Mouse (Mus musculus) lung, embryonic 15.5 days (tissue): ENCODE data around the gene Sdf2l1. TPM values are rescaled to one million over a fixed set of nuclear protein-coding genes. Genes with fewer than 3 reads are reported as not detected.

Source experiments
- ATAC-seq: fragments of 200-750 bp; cut with Nextera tagmentation; 2 replicates; pipeline ENCODE4 v1.8.0; 2017; ENCODE audit warnings: moderate number of reproducible peaks, borderline replicate concordance; ENCODE audit not compliant: low FRiP score, low TSS enrichment; ENCODE audit errors: extremely low read depth
- H3K27ac ChIP-seq: fragments of 300-500 bp; sonication (generic); 2 replicates; pipeline ENCODE4 v1.5.1; 2015; ENCODE audit warnings: moderate library complexity, mild to moderate bottlenecking, inconsistent platforms
- H3K27me3 ChIP-seq: fragments of 300-500 bp; sonication (generic); 2 replicates; pipeline ENCODE4 v1.6.1; 2015; ENCODE audit warnings: inconsistent platforms
- H3K36me3 ChIP-seq: fragments of 300-500 bp; sonication (generic); 2 replicates; pipeline ENCODE4 v1.6.1; 2015; ENCODE audit warnings: inconsistent platforms
- H3K4me1 ChIP-seq: fragments of 300-500 bp; sonication (generic); 2 replicates; pipeline ENCODE4 v1.6.1; 2015; ENCODE audit warnings: inconsistent platforms
- H3K4me2 ChIP-seq: fragments of 300-500 bp; sonication (generic); 2 replicates; pipeline ENCODE4 v1.6.1; 2015; ENCODE audit warnings: inconsistent platforms, mild to moderate bottlenecking, moderate library complexity
- H3K4me3 ChIP-seq: fragments of 300-500 bp; sonication (generic); 2 replicates; pipeline ENCODE4 v1.5.1; 2015; ENCODE audit warnings: mild to moderate bottlenecking, inconsistent platforms
- H3K9ac ChIP-seq: fragments of 300-500 bp; sonication (generic); 2 replicates; pipeline ENCODE4 v1.6.1; 2015; ENCODE audit warnings: inconsistent platforms
- H3K9me3 ChIP-seq: fragments of 300-500 bp; sonication (generic); 2 replicates; pipeline ENCODE4 v1.6.1; 2016; ENCODE audit warnings: inconsistent platforms
- WGBS: fragments of 180-500 bp; shearing (Covaris S2); methylation state at CpG from one replicate; pipeline ENCODE4 v1.1.7; 2015; 5-methylcytosine and 5-hydroxymethylcytosine counted together
- polyA plus RNA-seq: library from polyadenylated mRNA; unstranded; fragments of >200 nt; fragmentation: Nextera tagmentation; extraction: Ambion mirVana; gene quantifications from 2 replicates; pipeline ENCODE4 v1.2.1, GENCODE M21; 2015

Sdf2l1 gene
- polyA plus RNA-seq, 1 experiment from 2014 or later, result 105 TPM

DNA sequence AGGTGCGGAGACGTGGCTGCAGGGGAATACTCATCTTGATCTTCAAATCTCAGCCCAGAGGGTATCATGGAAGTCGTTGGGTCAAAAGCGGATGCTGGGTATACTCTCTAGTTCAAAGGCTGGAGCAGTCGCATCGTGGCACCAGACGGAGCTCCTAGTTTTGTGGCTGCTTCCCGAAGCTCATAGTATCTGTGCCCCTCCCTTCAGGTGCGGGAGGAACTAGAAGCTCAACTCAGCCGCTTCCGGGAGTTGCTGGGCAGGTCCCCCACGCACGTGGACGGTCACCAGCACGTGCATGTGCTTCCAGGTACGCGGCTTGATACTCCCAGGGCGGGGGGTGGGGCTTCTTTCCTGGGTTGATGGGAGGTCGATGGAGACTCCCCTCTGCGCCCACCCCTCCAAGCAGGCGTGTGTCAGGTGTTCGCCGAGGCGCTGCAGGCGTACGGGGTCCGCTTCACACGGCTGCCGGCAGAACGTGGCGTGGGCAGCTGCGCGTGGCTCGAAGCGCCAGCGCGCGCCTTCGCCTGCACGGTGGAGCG lies 15.3 kb upstream of the Sdf2l1 start:
- Histone ChIP-seq H3K4me2 (peak overlapping the region; percentile 100), H3K9ac (peak overlapping the region; percentile 46), H3K36me3 (peaks cover 10% of the 10 kb centered on the region; the same call in 1 of the 2 replicates), H3K27me3 (no peaks in the 10 kb centered on the region; the same call in 1 of the 2 replicates), H3K4me1 (peaks cover 16% of the 10 kb centered on the region), H3K4me3 (peak overlapping the region; percentile 61), H3K27ac (no peak overlapping the region), H3K9me3 (no peaks in the 10 kb centered on the region)
- under 1% methylated on average over 41 of the region's 41 CpGs for WGBS
- ATAC-seq, result peak; percentile 25; the same call in 1 of the 2 replicates

GRCm38 (mm10) chr16:17146772-17147235 lies 14.6 kb upstream of the Sdf2l1 start, which contains the start of gene Ccdc116:
Ccdc116 (minus strand) TSS chr16:17147229.
- peak within 1 kb of the TSS; percentile 46 for H3K9ac ChIP-seq
- H3K27me3 ChIP-seq, result no peaks in the 10 kb centered on the region; the same call in 1 of the 2 replicates
- H3K4me2 ChIP-seq, result peak within 1 kb of the TSS; percentile 100
- H3K36me3 ChIP-seq, result peaks cover 4% of the 10 kb centered on the region; the same call in 1 of the 2 replicates
- peaks cover 16% of the 10 kb centered on the region for H3K4me1 ChIP-seq
- peak within 1 kb of the TSS; percentile 61 for H3K4me3 ChIP-seq
- H3K27ac ChIP-seq, result no peak within 1 kb of the TSS
- under 1% methylated on average over 34 of the region's 34 CpGs for WGBS
- peak; percentile 85 for ATAC-seq
- no peaks in the 10 kb centered on the region for H3K9me3 ChIP-seq

DNA sequence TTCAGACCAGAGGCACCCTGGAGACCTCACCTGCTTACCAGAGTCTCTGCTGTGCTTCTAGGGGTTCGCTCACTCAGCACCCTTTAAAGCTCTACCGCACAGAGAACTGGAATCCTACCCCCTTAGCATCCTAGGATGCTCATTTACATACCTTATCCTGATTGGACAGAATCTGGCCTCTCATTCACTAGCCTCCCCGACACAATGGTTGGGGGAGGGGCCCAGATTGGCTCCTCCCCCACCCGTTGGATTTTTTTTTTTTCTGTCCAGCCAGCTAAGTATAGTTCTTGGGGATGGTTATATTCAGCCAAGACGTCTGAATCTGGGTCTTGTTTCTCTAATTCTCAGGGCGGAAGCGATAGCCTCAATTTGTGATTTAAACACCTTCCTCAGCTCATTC lies 12.2 kb upstream of the Sdf2l1 start, which contains the start of gene Ydjc:
TSS of gene Ydjc (plus strand) at position 283 of the 400 bp plus-strand sequence.
- Histone ChIP-seq H3K4me1 (peaks cover 16% of the 10 kb centered on the region), H3K27ac (no peak within 1 kb of the TSS), H3K4me3 (no peak within 1 kb of the TSS), H3K27me3 (no peaks in the 10 kb centered on the region; the same call in 1 of the 2 replicates), H3K9ac (no peak within 1 kb of the TSS), H3K36me3 (no peaks in the 10 kb centered on the region), H3K9me3 (no peaks in the 10 kb centered on the region), H3K4me2 (no peak within 1 kb of the TSS)
- WGBS, result 22% methylated on average over 7 of the region's 7 CpGs
- no peak for ATAC-seq

DNA sequence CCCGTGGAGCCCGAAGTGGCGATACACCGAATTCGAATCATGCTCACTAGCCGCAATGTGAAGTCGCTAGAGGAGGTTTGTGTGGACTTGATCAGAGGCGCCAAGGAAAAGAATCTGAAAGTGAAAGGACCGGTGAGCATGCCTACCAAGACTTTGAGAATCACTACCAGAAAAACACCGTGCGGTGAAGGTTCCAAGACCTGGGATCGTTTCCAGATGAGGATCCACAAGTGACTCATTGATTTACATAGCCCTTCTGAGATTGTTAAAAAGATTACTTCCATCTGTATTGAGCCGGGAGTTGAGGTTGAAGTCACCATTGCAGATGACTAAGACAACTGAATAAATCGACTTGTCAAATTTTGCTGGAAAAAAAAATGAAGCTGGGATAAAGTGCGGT lies 5.2 kb upstream of the Sdf2l1 start:
- no peak overlapping the region for H3K4me3 ChIP-seq
- peaks cover 7% of the 10 kb centered on the region for H3K4me1 ChIP-seq
- WGBS, result 81% methylated on average over 15 of the region's 15 CpGs
- H3K4me2 ChIP-seq, result no peak overlapping the region
- H3K36me3 ChIP-seq, result no peaks in the 10 kb centered on the region
- H3K9ac ChIP-seq, result no peak overlapping the region
- ATAC-seq, result no peak
- no peaks in the 10 kb centered on the region for H3K9me3 ChIP-seq
- H3K27ac ChIP-seq, result no peak overlapping the region
- no peaks in the 10 kb centered on the region for H3K27me3 ChIP-seq

- no peak overlapping the region for H3K27ac ChIP-seq
- peak overlapping the region; percentile 76 for H3K4me3 ChIP-seq
- no peaks in the 10 kb centered on the region for H3K9me3 ChIP-seq
- whole genome bisulfite sequencing, result 23% methylated on average over 7 of the region's 7 CpGs
- ATAC-seq, result no peak
- no peaks in the 10 kb centered on the region for H3K36me3 ChIP-seq
- H3K9ac ChIP-seq, result peak overlapping the region; percentile 52
- H3K4me1 ChIP-seq, result peaks cover 20% of the 10 kb centered on the region
- peak overlapping the region; percentile 98 for H3K4me2 ChIP-seq
- H3K27me3 ChIP-seq, result no peaks in the 10 kb centered on the region
Observed at GRCm38 (mm10) chr16:17132906-17133200, 670 bp upstream of the Sdf2l1 start.

DNA sequence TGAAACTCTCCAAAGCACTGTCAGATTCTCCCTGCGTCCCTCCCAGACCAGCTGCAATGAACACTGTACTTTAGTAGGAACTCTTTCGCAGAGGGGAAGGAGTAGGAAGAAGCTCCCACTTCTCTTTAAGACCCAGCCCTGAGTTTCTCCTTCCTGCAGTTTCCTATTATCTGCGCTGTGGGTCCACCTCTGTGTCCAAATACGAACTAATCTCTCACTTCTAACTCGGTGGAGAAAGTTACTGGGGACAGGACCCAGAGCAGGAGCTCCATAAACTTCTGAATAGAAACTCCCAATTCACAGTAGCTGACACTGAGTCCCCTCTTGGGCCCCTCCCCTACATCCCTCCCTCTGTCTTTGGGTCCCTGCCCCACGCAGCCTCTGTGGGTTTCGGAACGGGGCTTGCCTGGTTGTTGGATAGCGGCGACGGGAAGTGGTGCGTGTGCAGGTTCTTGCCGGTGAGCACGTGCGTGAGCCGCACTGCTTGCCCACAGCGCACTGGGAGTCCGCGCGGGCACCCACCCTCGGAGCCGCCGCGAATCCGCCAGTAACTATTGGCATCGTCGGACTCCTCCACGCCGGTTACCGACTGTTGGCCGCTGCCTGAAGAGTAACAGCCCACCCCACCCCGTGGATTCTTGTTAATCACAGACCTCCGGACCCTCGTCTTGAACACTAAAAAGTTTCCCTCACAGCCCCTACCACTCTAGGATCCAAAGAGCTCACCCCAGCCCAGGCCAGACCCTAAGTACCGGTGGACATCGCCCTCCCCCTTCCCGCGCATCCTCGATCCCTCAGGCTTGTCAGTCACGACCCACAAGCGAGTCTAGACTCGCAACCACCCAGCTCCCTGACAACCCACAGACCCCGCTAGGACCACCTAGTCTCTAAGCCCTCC lies 743 bp downstream of the Sdf2l1 start:
- WGBS, result 3% methylated on average over 43 of the region's 43 CpGs
- ATAC-seq, result peak; percentile 64; the same call in 1 of the 2 replicates
- H3K27me3 ChIP-seq, result no peaks in the 10 kb centered on the region
- peak overlapping the region; percentile 69 for H3K9ac ChIP-seq
- H3K4me2 ChIP-seq, result peak overlapping the region; percentile 98
- H3K4me1 ChIP-seq, result peaks cover 20% of the 10 kb centered on the region
- peak overlapping the region; percentile 69 for H3K27ac ChIP-seq
- H3K9me3 ChIP-seq, result no peaks in the 10 kb centered on the region
- peak overlapping the region; percentile 76 for H3K4me3 ChIP-seq
- H3K36me3 ChIP-seq, result no peaks in the 10 kb centered on the region

- no peak overlapping the region for H3K27ac ChIP-seq
- 100% methylated on average over 1 of the region's 1 CpGs for WGBS
- H3K4me2 ChIP-seq, result no peak overlapping the region
- peaks cover 4% of the 10 kb centered on the region; the same call in 1 of the 2 replicates for H3K36me3 ChIP-seq
- ATAC-seq, result no peak
- no peak overlapping the region for H3K9ac ChIP-seq
- peaks cover 39% of the 10 kb centered on the region for H3K4me1 ChIP-seq
- H3K9me3 ChIP-seq, result no peaks in the 10 kb centered on the region
- no peak overlapping the region for H3K4me3 ChIP-seq
- no peaks in the 10 kb centered on the region for H3K27me3 ChIP-seq
Observed at GRCm38 (mm10) chr16:17127292-17127691, 4.9 kb downstream of the Sdf2l1 start.

GRCm38 (mm10) chr16:17124871-17125520 lies 7.2 kb downstream of the Sdf2l1 start, which contains the start of gene 2610318N02Rik:
2610318N02Rik (minus strand) TSS chr16:17125167.
- ATAC-seq, result peak; percentile 93
- under 1% methylated on average over 25 of the region's 25 CpGs for WGBS
- Histone ChIP-seq H3K4me1 (peaks cover 26% of the 10 kb centered on the region), H3K4me2 (peak within 1 kb of the TSS; percentile 90), H3K36me3 (peaks cover 5% of the 10 kb centered on the region; the same call in 1 of the 2 replicates), H3K9ac (peak within 1 kb of the TSS; percentile 59), H3K27me3 (no peaks in the 10 kb centered on the region), H3K9me3 (no peaks in the 10 kb centered on the region), H3K27ac (peak within 1 kb of the TSS; percentile 66), H3K4me3 (peak within 1 kb of the TSS; percentile 58)

GRCm38 (mm10) chr16:17124119-17124870 lies 7.9 kb downstream of the Sdf2l1 start:
- Histone ChIP-seq H3K27me3 (no peaks in the 10 kb centered on the region), H3K4me1 (peaks cover 26% of the 10 kb centered on the region), H3K27ac (peak overlapping the region; percentile 66), H3K4me3 (peak overlapping the region; percentile 58), H3K9me3 (no peaks in the 10 kb centered on the region), H3K4me2 (peak overlapping the region; percentile 90), H3K9ac (peak overlapping the region; percentile 59), H3K36me3 (peaks cover 5% of the 10 kb centered on the region; the same call in 1 of the 2 replicates)
- 2% methylated on average over 22 of the region's 22 CpGs for WGBS
- ATAC-seq, result no peak; the same call in 1 of the 2 replicates

- no peak overlapping the region for H3K9ac ChIP-seq
- peaks cover 10% of the 10 kb centered on the region; the same call in 1 of the 2 replicates for H3K36me3 ChIP-seq
- no peaks in the 10 kb centered on the region for H3K27me3 ChIP-seq
- H3K9me3 ChIP-seq, result no peaks in the 10 kb centered on the region
- peaks cover 26% of the 10 kb centered on the region for H3K4me1 ChIP-seq
- WGBS, result 81% methylated on average over 14 of the region's 14 CpGs
- H3K4me3 ChIP-seq, result no peak overlapping the region
- no peak overlapping the region for H3K4me2 ChIP-seq
- no peak overlapping the region for H3K27ac ChIP-seq
- no peak for ATAC-seq
Observed at GRCm38 (mm10) chr16:17121569-17121968, 10.6 kb downstream of the Sdf2l1 start.

DNA sequence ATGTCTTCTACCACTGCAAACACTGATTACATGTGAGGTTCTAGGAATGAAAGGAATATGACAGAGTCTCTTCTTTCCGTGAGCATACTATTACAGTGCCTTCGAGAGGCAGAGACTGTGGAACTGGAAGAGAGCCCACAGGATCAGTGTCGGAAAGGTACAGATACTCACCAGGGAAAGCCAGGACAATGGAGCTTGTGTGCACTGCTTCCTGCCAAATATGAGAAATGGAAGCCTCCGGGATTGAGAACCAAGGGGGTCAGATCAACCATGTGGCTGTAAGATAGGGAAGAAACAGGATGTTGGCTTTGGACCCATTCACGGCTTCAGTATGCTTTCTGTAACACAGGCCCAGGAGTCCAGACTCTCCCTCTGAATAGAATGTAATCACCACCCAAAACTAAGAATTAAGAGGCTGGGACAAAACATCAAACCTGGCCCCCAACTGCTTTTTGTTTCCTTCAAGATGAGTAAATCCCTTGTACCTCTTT lies 14.8 kb downstream of the Sdf2l1 start:
- no peak overlapping the region for H3K4me3 ChIP-seq
- no peaks in the 10 kb centered on the region for H3K4me1 ChIP-seq
- H3K36me3 ChIP-seq, result peaks cover 18% of the 10 kb centered on the region
- no peaks in the 10 kb centered on the region for H3K27me3 ChIP-seq
- no peak overlapping the region for H3K9ac ChIP-seq
- H3K4me2 ChIP-seq, result no peak overlapping the region
- no peak overlapping the region for H3K27ac ChIP-seq
- 85% methylated on average over 5 of the region's 5 CpGs for WGBS
- H3K9me3 ChIP-seq, result no peaks in the 10 kb centered on the region
- ATAC-seq, result no peak
